Mouse (Mus musculus) small intestine, adult 2 months (tissue): ENCODE measurements around the gene Cyth4.

Experiments
- CTCF ChIP-seq: fragments of 200-500 bp; IDR thresholded peaks from 2 replicates; pipeline ENCODE4 v1.5.1; 2012; ENCODE audit warnings: low read depth, mild to moderate bottlenecking, control low read depth, inconsistent platforms, low read length, moderate library complexity, mixed read lengths; ENCODE audit not compliant: insufficient replicate concordance, insufficient read length; ENCODE audit errors: extremely low read depth
- POLR2A ChIP-seq: fragments of 200-500 bp; IDR thresholded peaks from 2 replicates; pipeline ENCODE4 v1.6.1; 2012; ENCODE audit warnings: low read depth, mild to moderate bottlenecking, control low read depth, inconsistent platforms, low read length, moderate library complexity

DNA sequence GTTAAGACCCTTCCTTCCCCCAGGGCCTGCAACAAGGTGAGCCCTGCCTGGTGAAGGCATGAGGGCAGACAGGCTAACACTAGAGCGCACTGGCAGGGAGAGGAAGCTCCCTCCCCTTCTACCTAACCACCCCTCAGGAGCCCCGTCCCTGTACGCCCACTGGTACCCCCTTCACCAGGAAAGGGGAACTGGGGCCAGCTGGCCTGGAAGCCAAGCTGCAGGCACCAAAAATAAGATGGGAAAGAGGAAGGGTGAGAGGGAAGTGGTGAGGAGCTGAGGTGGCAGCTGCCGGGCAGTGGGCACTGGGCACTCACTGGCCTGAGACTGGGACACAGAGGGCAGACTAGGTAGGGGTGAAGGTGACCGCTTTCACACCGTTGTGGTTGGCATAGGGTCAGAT lies 2.3 kb downstream of the Cyth4 start:
- no peak for TF ChIP-seq CTCF
- TF ChIP-seq POLR2A: no peak
